Mouse (Mus musculus) neural tube, embryonic 11.5 days (tissue): ENCODE results near the gene Ranbp3l. TPM values are rescaled to one million over a fixed set of nuclear protein-coding genes. Genes with fewer than 3 reads are reported as not detected.

Experiments used
- ATAC-seq: fragments of 200-750 bp; cut with Nextera tagmentation; 2 replicates; pipeline ENCODE4 v1.8.0; 2017; ENCODE audit warnings: moderate number of reproducible peaks, mild to moderate bottlenecking, moderate TSS enrichment, moderate library complexity; ENCODE audit not compliant: insufficient read depth, low FRiP score, low TSS enrichment
- DNase-seq: peaks from one replicate; pipeline ENCODE4 v3.0.0-alpha.2; 2015; ENCODE audit warnings: low spot score
- H3K27ac ChIP-seq: fragments of 300-500 bp; sonication (generic); 2 replicates; pipeline ENCODE4 v1.5.1; 2014; ENCODE audit warnings: low read depth, mild to moderate bottlenecking, low read length
- H3K27me3 ChIP-seq: fragments of 300-500 bp; sonication (generic); 2 replicates; pipeline ENCODE4 v1.6.1; 2014; ENCODE audit warnings: mild to moderate bottlenecking, low read length, mixed read lengths; ENCODE audit not compliant: control insufficient read depth, insufficient read depth
- H3K36me3 ChIP-seq: fragments of 300-500 bp; sonication (generic); 2 replicates; pipeline ENCODE4 v1.6.1; 2014; ENCODE audit warnings: mild to moderate bottlenecking, low read length, moderate library complexity, mixed read lengths; ENCODE audit not compliant: control insufficient read depth, insufficient read depth
- H3K4me1 ChIP-seq: fragments of 300-500 bp; sonication (generic); 2 replicates; pipeline ENCODE4 v1.6.1; 2014; ENCODE audit warnings: low read length, mixed read lengths; ENCODE audit not compliant: control insufficient read depth, insufficient read depth
- H3K4me2 ChIP-seq: fragments of 300-500 bp; sonication (generic); 2 replicates; pipeline ENCODE4 v1.6.1; 2014; ENCODE audit warnings: low read depth, mild to moderate bottlenecking, moderate library complexity
- H3K4me3 ChIP-seq: fragments of 300-500 bp; sonication (generic); 2 replicates; pipeline ENCODE4 v1.5.1; 2014; ENCODE audit warnings: low read depth, low read length
- H3K9ac ChIP-seq: fragments of 300-500 bp; sonication (generic); 2 replicates; pipeline ENCODE4 v1.6.1; 2014; ENCODE audit warnings: mild to moderate bottlenecking, low read length
- H3K9me3 ChIP-seq: fragments of 300-500 bp; sonication (generic); 2 replicates; pipeline ENCODE4 v1.6.1; 2016; ENCODE audit warnings: low read length; ENCODE audit not compliant: control insufficient read depth
- WGBS: fragments of 180-500 bp; shearing (Covaris S2); extraction: QIAGEN DNeasy Blood & Tissue Kit; methylation state at CpG from one replicate; pipeline ENCODE4 v1.1.7; 2014; 5-methylcytosine and 5-hydroxymethylcytosine counted together
- polyA plus RNA-seq: library from polyadenylated mRNA; unstranded; fragments of >200 nt; fragmentation: Nextera tagmentation; extraction: Ambion mirVana; gene quantifications from 2 replicates; pipeline ENCODE4 v1.2.1, GENCODE M21; 2014

Gene Ranbp3l
- polyA plus RNA-seq: 0.34 TPM in 1 of 2 replicates, not detected in the other

GRCm38 (mm10) chr15:8967573-8968228, at the start of gene Ranbp3l:
Gene Ranbp3l (plus strand): TSS chr15:8967949.
- Histone ChIP-seq H3K9me3 (no peaks in the 10 kb centered on the region), H3K4me1 (no peaks in the 10 kb centered on the region), H3K9ac (no peak within 1 kb of the TSS), H3K36me3 (no peaks in the 10 kb centered on the region), H3K27ac (no peak within 1 kb of the TSS), H3K4me3 (no peak within 1 kb of the TSS), H3K27me3 (no peaks in the 10 kb centered on the region), H3K4me2 (no peak within 1 kb of the TSS)
- 71% methylated on average over 18 of the region's 18 CpGs for WGBS
- ATAC-seq (no peak), DNase-seq (no peak)

GRCm38 (mm10) chr15:8930061-8930460, 37.7 kb upstream of the Ranbp3l start:
- no peak overlapping the region for H3K4me2 ChIP-seq
- no peak overlapping the region for H3K4me3 ChIP-seq
- no peaks in the 10 kb centered on the region for H3K9me3 ChIP-seq
- 85% methylated on average over 1 of the region's 1 CpGs for WGBS
- H3K27me3 ChIP-seq: no peaks in the 10 kb centered on the region
- no peaks in the 10 kb centered on the region for H3K36me3 ChIP-seq
- H3K9ac ChIP-seq: no peak overlapping the region
- H3K4me1 ChIP-seq: no peaks in the 10 kb centered on the region
- DNase-seq: no peak
- ATAC-seq: no peak
- H3K27ac ChIP-seq: no peak overlapping the region

- H3K9me3 ChIP-seq: no peaks in the 10 kb centered on the region
- no peaks in the 10 kb centered on the region for H3K4me1 ChIP-seq
- H3K27ac ChIP-seq: no peak overlapping the region
- ATAC-seq: no peak
- no peak overlapping the region for H3K4me2 ChIP-seq
- H3K9ac ChIP-seq: no peak overlapping the region
- no peaks in the 10 kb centered on the region for H3K36me3 ChIP-seq
- DNase-seq: no peak
- no peak overlapping the region for H3K4me3 ChIP-seq
- WGBS: 82% methylated on average over 3 of the region's 3 CpGs
- no peaks in the 10 kb centered on the region for H3K27me3 ChIP-seq
Measured at GRCm38 (mm10) chr15:8936911-8937310, 30.8 kb upstream of the Ranbp3l start.

- Histone ChIP-seq H3K4me3 (no peak overlapping the region), H3K4me2 (no peak overlapping the region), H3K27me3 (no peaks in the 10 kb centered on the region), H3K4me1 (no peaks in the 10 kb centered on the region), H3K9me3 (no peaks in the 10 kb centered on the region), H3K9ac (no peak overlapping the region), H3K27ac (no peak overlapping the region), H3K36me3 (no peaks in the 10 kb centered on the region)
- ATAC-seq: no peak
- DNase-seq: no peak
- 90% methylated on average over 5 of the region's 5 CpGs for WGBS
Measured at GRCm38 (mm10) chr15:8940861-8941260, 26.9 kb upstream of the Ranbp3l start.

DNA sequence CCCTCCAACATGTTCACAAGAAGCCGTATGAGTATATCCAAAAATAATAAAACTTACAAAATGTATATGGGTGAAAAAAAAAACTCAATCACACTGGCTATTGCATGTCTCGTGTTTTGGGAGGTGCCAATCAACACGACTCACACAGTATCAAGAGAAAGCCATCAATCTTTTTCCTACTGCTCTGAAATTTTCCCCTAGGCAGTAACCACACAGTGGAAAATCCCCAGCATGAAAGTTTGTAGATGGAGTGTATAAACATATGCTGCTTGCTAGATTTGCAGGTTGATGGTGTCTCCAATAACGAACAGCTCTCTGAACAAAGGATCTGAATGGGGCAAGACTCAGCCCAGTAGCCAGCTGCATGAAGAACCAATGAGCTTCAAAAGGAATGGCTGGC, 16.9 kb upstream of the Ranbp3l start:
- DNase-seq (no peak), ATAC-seq (no peak)
- Histone ChIP-seq H3K9me3 (no peaks in the 10 kb centered on the region), H3K4me2 (no peak overlapping the region), H3K4me3 (no peak overlapping the region), H3K27me3 (no peaks in the 10 kb centered on the region), H3K4me1 (no peaks in the 10 kb centered on the region), H3K36me3 (no peaks in the 10 kb centered on the region), H3K9ac (no peak overlapping the region), H3K27ac (no peak overlapping the region)
- WGBS: 86% methylated on average over 4 of the region's 4 CpGs

DNA sequence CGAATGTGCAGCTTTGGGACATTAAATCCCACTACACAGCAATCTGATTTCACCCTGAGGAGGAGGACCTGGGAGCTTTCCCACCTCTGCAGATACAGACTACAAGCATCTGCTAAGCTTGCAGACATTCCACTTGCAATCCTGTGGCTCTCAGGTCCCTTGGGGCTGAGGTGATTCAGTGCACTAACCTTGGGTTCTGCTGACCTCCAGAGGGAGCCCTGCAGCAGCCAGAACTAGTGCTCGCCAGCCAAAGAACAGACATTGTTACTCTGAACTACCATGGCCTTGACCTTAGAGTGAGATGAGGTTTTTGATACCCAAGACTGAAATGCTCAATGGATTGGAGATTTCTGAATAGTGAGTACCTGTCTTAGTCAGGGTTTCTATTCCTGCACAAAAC, 4.4 kb upstream of the Ranbp3l start:
- Histone ChIP-seq H3K27me3 (no peaks in the 10 kb centered on the region), H3K4me3 (no peak overlapping the region), H3K9me3 (no peaks in the 10 kb centered on the region), H3K27ac (no peak overlapping the region), H3K9ac (no peak overlapping the region), H3K4me2 (no peak overlapping the region), H3K36me3 (no peaks in the 10 kb centered on the region), H3K4me1 (no peaks in the 10 kb centered on the region)
- DNase-seq: no peak
- 68% methylated on average over 2 of the region's 2 CpGs for WGBS
- ATAC-seq: no peak

- no peak for DNase-seq
- H3K9me3 ChIP-seq: no peaks in the 10 kb centered on the region
- H3K36me3 ChIP-seq: no peaks in the 10 kb centered on the region
- ATAC-seq: no peak
- no peaks in the 10 kb centered on the region for H3K27me3 ChIP-seq
- no peak overlapping the region for H3K4me3 ChIP-seq
- H3K4me2 ChIP-seq: no peak overlapping the region
- H3K27ac ChIP-seq: no peak overlapping the region
- WGBS: 88% methylated on average over 14 of the region's 14 CpGs
- H3K4me1 ChIP-seq: no peaks in the 10 kb centered on the region
- no peak overlapping the region for H3K9ac ChIP-seq
Measured at GRCm38 (mm10) chr15:8968229-8968595, 463 bp downstream of the Ranbp3l start.

DNA sequence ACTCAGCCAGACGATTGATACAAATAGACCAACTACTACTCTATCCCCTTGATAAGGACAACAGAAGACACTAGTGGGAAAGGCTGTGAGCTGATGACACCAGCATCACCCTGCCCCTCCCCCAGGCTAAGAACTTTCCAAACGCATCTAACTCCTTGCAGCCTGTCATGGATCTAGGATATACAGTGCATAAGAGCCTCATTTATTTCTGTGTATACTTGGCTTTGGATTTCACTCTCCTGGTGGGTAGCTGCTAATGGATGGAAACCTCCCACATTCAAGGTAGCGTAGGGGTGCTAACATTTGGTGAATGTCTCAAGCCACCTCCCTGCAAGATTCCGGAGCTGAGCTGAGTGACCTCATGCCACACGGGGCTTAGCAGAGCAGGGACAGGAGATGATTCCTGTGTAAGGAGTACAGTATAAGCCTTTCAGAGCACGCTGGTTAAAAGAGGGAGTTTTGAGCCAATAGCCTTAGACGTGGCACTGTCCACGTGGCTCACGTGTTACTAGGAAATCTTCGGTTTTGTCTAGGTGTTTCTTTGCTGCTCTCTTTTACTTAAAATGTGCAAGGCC, 1.4 kb downstream of the Ranbp3l start:
- Histone ChIP-seq H3K4me3 (no peak overlapping the region), H3K27ac (no peak overlapping the region), H3K36me3 (no peaks in the 10 kb centered on the region), H3K9me3 (no peaks in the 10 kb centered on the region), H3K4me2 (no peak overlapping the region), H3K9ac (no peak overlapping the region), H3K4me1 (no peaks in the 10 kb centered on the region), H3K27me3 (no peaks in the 10 kb centered on the region)
- DNase-seq: no peak
- no peak for ATAC-seq
- 90% methylated on average over 10 of the region's 10 CpGs for WGBS

DNA sequence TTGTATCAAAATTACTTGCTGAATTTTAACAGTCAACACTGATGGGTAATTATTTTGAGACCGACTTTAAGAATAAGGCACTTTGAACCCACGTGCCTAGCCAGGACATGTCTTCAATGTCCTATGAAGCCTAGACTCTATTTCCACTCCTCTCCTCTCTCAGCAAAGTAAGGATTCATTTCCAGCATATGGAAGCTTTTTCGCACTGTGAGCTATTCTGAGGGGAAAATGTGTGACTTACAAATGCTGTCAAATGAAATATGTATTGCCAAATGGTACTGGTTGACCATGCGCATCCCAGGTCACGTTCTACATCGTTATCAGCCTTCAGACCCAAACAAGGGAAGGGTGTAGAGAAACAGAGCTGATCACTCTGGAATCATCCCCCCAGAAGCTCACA, 23.5 kb downstream of the Ranbp3l start:
- H3K4me1 ChIP-seq: no peaks in the 10 kb centered on the region
- ATAC-seq (no peak), DNase-seq (no peak)
- no peaks in the 10 kb centered on the region for H3K9me3 ChIP-seq
- 94% methylated on average over 6 of the region's 6 CpGs for WGBS
- no peak overlapping the region for H3K4me3 ChIP-seq
- H3K27me3 ChIP-seq: no peaks in the 10 kb centered on the region
- no peak overlapping the region for H3K4me2 ChIP-seq
- H3K27ac ChIP-seq: no peak overlapping the region
- H3K36me3 ChIP-seq: no peaks in the 10 kb centered on the region
- H3K9ac ChIP-seq: no peak overlapping the region
